In the genomic region with DNA sequence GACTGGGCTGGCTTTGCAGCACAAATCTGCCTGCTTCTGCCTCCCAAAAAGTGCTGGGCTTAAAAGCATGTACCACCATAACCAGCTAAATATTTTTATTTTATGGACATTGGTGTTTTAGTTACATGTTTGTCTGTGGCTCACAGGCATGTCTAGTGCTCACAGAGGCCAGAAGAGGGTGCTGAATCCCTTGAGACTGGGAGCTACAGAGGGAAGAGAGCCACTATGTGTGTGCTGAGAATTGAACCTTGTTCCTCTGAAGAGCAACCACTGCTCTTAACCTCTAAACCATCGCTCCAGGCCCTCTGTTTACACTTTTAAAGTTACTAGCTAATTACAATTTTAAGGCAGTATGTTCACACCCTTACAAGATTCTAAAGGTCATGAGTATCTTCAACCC, we compare ENCODE assay signal across 16 mouse cellular contexts. TPM values are rescaled to one million over a fixed set of nuclear protein-coding genes. Genes with fewer than 3 reads are reported as not detected.
DNase-seq lines count a peak whose midpoint lies in the region; ATAC-seq and TF ChIP-seq lines count a peak whose summit lies in the region.
"Had no signal": no experiment of that assay in that cellular context is flagged by ENCODE, and none has a peak within 500 bp of the region (broad histone marks: within the 10 kb centered on the region; RNA-seq: fewer than 3 reads in every experiment).

No protein-coding gene starts in this region.

- no peak for TF ChIP-seq EP300 in lung, postnatal 0 days (IDR thresholded peaks at IDR 0.05)

- H3K4me1 ChIP-seq in kidney, adult 2 months (ENCODE audit: control insufficient read depth, insufficient read depth, low read length): peaks cover 4% of the 10 kb centered on the region; the same call in 1 of the 2 replicates
- H3K4me1 ChIP-seq in lung, postnatal 0 days (ENCODE audit: insufficient read depth, low read depth, low read length): no peaks in the 10 kb centered on the region
- H3K4me1 ChIP-seq: limb, embryonic 12.5 days had no signal

- no peaks in the 10 kb centered on the region for H3K36me3 ChIP-seq in kidney, adult 2 months (ENCODE audit: control insufficient read depth, insufficient read depth, low read length)
- H3K36me3 ChIP-seq in lung, postnatal 0 days (ENCODE audit: insufficient read depth, low read length): no peaks in the 10 kb centered on the region
- H3K36me3 ChIP-seq: forebrain, embryonic 15.5 days; heart, embryonic 13.5 days; limb, embryonic 12.5 days; midbrain, embryonic 13.5 days; neural tube, embryonic 15.5 days had no signal

- no peak overlapping the region for H3K4me3 ChIP-seq in kidney, adult 2 months (ENCODE audit: insufficient read depth, low read depth, low read length)
- H3K4me3 ChIP-seq in lung, postnatal 0 days (ENCODE audit: low read depth, low read length): no peak overlapping the region
- H3K4me3 ChIP-seq: forebrain, embryonic 15.5 days; heart, embryonic 13.5 days; limb, embryonic 12.5 days; midbrain, embryonic 13.5 days; neural tube, embryonic 15.5 days had no signal

- ATAC-seq in lung, postnatal 0 days: no peak
- ATAC-seq: forebrain, embryonic 15.5 days; midbrain, embryonic 13.5 days had no signal

- no peak for DNase-seq in kidney, adult 2 months
- no peak for DNase-seq in kidney, adult 9 months
- no peak for DNase-seq in lung, postnatal 0 days (ENCODE audit: low spot score)
- DNase-seq in lung, postnatal 10 days: no peak
- DNase-seq in ZHBTc4 (ENCODE audit: low read depth, low spot score): peak; percentile 12
- DNase-seq in urinary bladder, postnatal 4 days (ENCODE audit: low spot score in 2 of 2): no peak
- DNase-seq in thymus, postnatal 0 days (ENCODE audit: low spot score): no peak
- no peak for DNase-seq in heart, postnatal 14 days
- DNase-seq: cerebellum, postnatal 36 days; lung, embryonic 14.5 days; right cerebral cortex, postnatal 4 days had no signal

- TF ChIP-seq POLR2A in kidney, adult 2 months (IDR thresholded peaks at IDR 0.05; ENCODE audit: low read depth, low read length): no peak

- no peaks in the 10 kb centered on the region for H3K27me3 ChIP-seq in kidney, adult 2 months (replicated peaks; ENCODE audit: control insufficient read depth, insufficient read depth, low read length)
- H3K27me3 ChIP-seq in lung, postnatal 0 days (replicated peaks; ENCODE audit: insufficient read depth, low read length): no peaks in the 10 kb centered on the region
- H3K27me3 ChIP-seq: forebrain, embryonic 15.5 days had no signal

- WGBS in kidney, adult 2 months: 73% methylated on average over 1 of the region's 1 CpGs
- whole genome bisulfite sequencing in lung, postnatal 0 days: 88% methylated on average over 1 of the region's 1 CpGs

- no peak overlapping the region for H3K27ac ChIP-seq in kidney, adult 2 months (ENCODE audit: insufficient read depth, low read depth, low read length)
- H3K27ac ChIP-seq in lung, postnatal 0 days (ENCODE audit: low read length): no peak overlapping the region
- H3K27ac ChIP-seq: forebrain, embryonic 15.5 days; heart, embryonic 13.5 days; limb, embryonic 12.5 days; midbrain, embryonic 13.5 days; neural tube, embryonic 15.5 days had no signal

- no peak overlapping the region for H3K9ac ChIP-seq in lung, postnatal 0 days (replicated peaks; ENCODE audit: low read depth)
- H3K9ac ChIP-seq: forebrain, embryonic 15.5 days; heart, embryonic 13.5 days; limb, embryonic 12.5 days; lung, embryonic 14.5 days; midbrain, embryonic 13.5 days; neural tube, embryonic 15.5 days had no signal

- H3K9me3 ChIP-seq in lung, postnatal 0 days (ENCODE audit: low read length): no peaks in the 10 kb centered on the region
- H3K9me3 ChIP-seq: forebrain, embryonic 15.5 days; heart, embryonic 13.5 days; limb, embryonic 12.5 days; midbrain, embryonic 13.5 days; neural tube, embryonic 15.5 days had no signal

- no peak overlapping the region for H3K4me2 ChIP-seq in lung, postnatal 0 days (replicated peaks; ENCODE audit: low read depth, low read length)
- H3K4me2 ChIP-seq: forebrain, embryonic 15.5 days; heart, embryonic 13.5 days; limb, embryonic 12.5 days; lung, embryonic 14.5 days; midbrain, embryonic 13.5 days had no signal

- peak; percentile 46 for TF ChIP-seq CTCF in kidney, adult 2 months (conservative IDR thresholded peaks at IDR 0.05; ENCODE audit: insufficient read depth, insufficient read length, low read depth, low read length)
- peak; percentile 48 for TF ChIP-seq CTCF in lung, postnatal 0 days (IDR thresholded peaks at IDR 0.05)

- intact Hi-C loops in heart, postnatal 14 days (cut with DNase I): no loop called here

RNA-seq across cellular contexts. Expression of a gene that starts 2.7 kb away (rescaled TPM):
- polyA plus RNA-seq in kidney, adult 2 months (2012; rRNA removed): 6.2 and 7.8 TPM in 2 replicates
- 46.0 and 61.6 TPM in 2 replicates for polyA plus RNA-seq in lung, postnatal 0 days (2015; fragmentation: Nextera tagmentation; extraction: Ambion mirVana)
- 20.9 and 22.1 TPM in 2 replicates for polyA plus RNA-seq in thymus, postnatal 0 days (2015; fragmentation: Nextera tagmentation; extraction: Ambion mirVana)
- total RNA-seq in heart, postnatal 14 days (2021): 10 to 100 TPM; 11.1 to 12.0 TPM
